Mouse (Mus musculus) kidney, postnatal 4 days (tissue): Measurements from ENCODE around the gene Rasal2.
"Not testable (repeated sequence)": the region's sequence is repeated elsewhere in the genome, so short reads cannot be mapped to it uniquely, and the experiment has no call there.

Experiments used
- DNase-seq, 2 experiments: peaks; one replicate each; pipeline ENCODE4 v3.0.0; 2021; ENCODE audit warnings: mixed read lengths in 2 of 2

Gene Rasal2

GRCm38 (mm10) chr1:157236650-157237344 is 175.6 kb downstream of the Rasal2 start:
- DNase-seq: not testable (repeated sequence)

GRCm38 (mm10) chr1:157233451-157233850 is 178.9 kb downstream of the Rasal2 start:
- no peak for DNase-seq

GRCm38 (mm10) chr1:157232372-157232771 is 180.0 kb downstream of the Rasal2 start:
- no peak for DNase-seq

- DNase-seq: peak; percentile 3 to 5
Measured at GRCm38 (mm10) chr1:157231016-157231415, 181.4 kb downstream of the Rasal2 start.

- no peak for DNase-seq
Measured at GRCm38 (mm10) chr1:157230386-157230785, 182.0 kb downstream of the Rasal2 start.

- DNase-seq: no peak
Measured at GRCm38 (mm10) chr1:157225013-157225412, 187.4 kb downstream of the Rasal2 start.

GRCm38 (mm10) chr1:157220910-157221309 is 191.5 kb downstream of the Rasal2 start:
- no peak for DNase-seq

GRCm38 (mm10) chr1:157220466-157220865 is 191.9 kb downstream of the Rasal2 start:
- DNase-seq: no peak

GRCm38 (mm10) chr1:157208754-157209153 is 203.6 kb downstream of the Rasal2 start:
- DNase-seq: no peak

- DNase-seq: no peak
Measured at GRCm38 (mm10) chr1:157205685-157206084, 206.7 kb downstream of the Rasal2 start.

GRCm38 (mm10) chr1:157183043-157183442 is 229.4 kb downstream of the Rasal2 start:
- no peak for DNase-seq

- peak in 1 of 2 experiments; percentile 16 for DNase-seq
Measured at GRCm38 (mm10) chr1:157182431-157182830, 230.0 kb downstream of the Rasal2 start.

- peak; percentile 22 to 24 for DNase-seq
Measured at GRCm38 (mm10) chr1:157181081-157181480, 231.3 kb downstream of the Rasal2 start.

GRCm38 (mm10) chr1:157178988-157179764 is 233.2 kb downstream of the Rasal2 start:
- peak in 1 of 2 experiments; percentile 11 for DNase-seq

- DNase-seq: no peak
Measured at GRCm38 (mm10) chr1:157169292-157169691, 243.1 kb downstream of the Rasal2 start.

- no peak for DNase-seq
Measured at GRCm38 (mm10) chr1:157168891-157169290, 243.5 kb downstream of the Rasal2 start.

GRCm38 (mm10) chr1:157153781-157154180 is 258.6 kb downstream of the Rasal2 start:
- DNase-seq: no peak

- no peak for DNase-seq
Measured at GRCm38 (mm10) chr1:157150107-157150506, 262.3 kb downstream of the Rasal2 start.

GRCm38 (mm10) chr1:157144621-157145020 is 267.8 kb downstream of the Rasal2 start:
- no peak for DNase-seq

- peak; percentile 45 to 62 for DNase-seq
Measured at GRCm38 (mm10) chr1:157143326-157143932, 269.0 kb downstream of the Rasal2 start.

- no peak for DNase-seq
Measured at GRCm38 (mm10) chr1:157141014-157141413, 271.4 kb downstream of the Rasal2 start.

GRCm38 (mm10) chr1:157137854-157138241 is 274.5 kb downstream of the Rasal2 start:
- peak in 1 of 2 experiments; percentile 10 for DNase-seq

GRCm38 (mm10) chr1:157137132-157137853 is 275.1 kb downstream of the Rasal2 start:
- peak; percentile 26 to 27 for DNase-seq
